Mouse (Mus musculus): ENCODE data around the gene Eif2b3. TPM values are rescaled to one million over a fixed set of nuclear protein-coding genes. Genes with fewer than 3 reads are reported as not detected.

Gene Eif2b3
- polyA plus RNA-seq, 2 experiments, result 30.0 to 45.0 TPM

GRCm38 (mm10) chr4:117127991-117128686 is 108.9 kb downstream of the Eif2b3 start:
- H3K9ac ChIP-seq (ENCODE audit: low read depth, low read length, severe bottlenecking), result no peak overlapping the region
- peaks cover 10% of the 10 kb centered on the region; the same call in 1 of the 2 replicates for H3K36me3 ChIP-seq (ENCODE audit: control insufficient read depth, insufficient read depth, low read length)
- peaks cover 23% of the 10 kb centered on the region for H3K4me1 ChIP-seq (ENCODE audit: control insufficient read depth, insufficient read depth, low read length)
- no peak overlapping the region for H3K4me2 ChIP-seq (replicated peaks; ENCODE audit: low read depth, low read length, severe bottlenecking)
- 84% methylated on average over 25 of the region's 33 CpGs for WGBS
- TF ChIP-seq POLR2A (IDR thresholded peaks at IDR 0.05; ENCODE audit: borderline replicate concordance, extremely low read depth, insufficient read depth, insufficient read length), result no peak
- H3K4me3 ChIP-seq (replicated peaks; ENCODE audit: low read length), result no peak overlapping the region
- no peak for DNase-seq (ENCODE audit: low spot score)
- no peaks in the 10 kb centered on the region for H3K9me3 ChIP-seq (ENCODE audit: control insufficient read depth, low read length)
- H3K27me3 ChIP-seq (ENCODE audit: control insufficient read depth, insufficient read depth, low read length), result peaks cover 17% of the 10 kb centered on the region; the same call in 1 of the 2 replicates
- H3K27ac ChIP-seq (replicated peaks; ENCODE audit: low read depth, low read length), result no peak overlapping the region
- no peak for ATAC-seq (ENCODE audit: low FRiP score, low read depth)

GRCm38 (mm10) chr4:117130790-117131189 is 111.6 kb downstream of the Eif2b3 start:
- H3K9me3 ChIP-seq (ENCODE audit: control insufficient read depth, low read length), result no peaks in the 10 kb centered on the region
- no peak overlapping the region for H3K9ac ChIP-seq (ENCODE audit: low read depth, low read length, severe bottlenecking)
- WGBS, result 67% methylated on average over 6 of the region's 6 CpGs
- peaks cover 20% of the 10 kb centered on the region; the same call in 1 of the 2 replicates for H3K27me3 ChIP-seq (ENCODE audit: control insufficient read depth, insufficient read depth, low read length)
- peaks cover 12% of the 10 kb centered on the region for H3K4me1 ChIP-seq (ENCODE audit: control insufficient read depth, insufficient read depth, low read length)
- H3K36me3 ChIP-seq (ENCODE audit: control insufficient read depth, insufficient read depth, low read length), result peaks cover 10% of the 10 kb centered on the region; the same call in 1 of the 2 replicates
- H3K27ac ChIP-seq (replicated peaks; ENCODE audit: low read depth, low read length), result no peak overlapping the region
- DNase-seq (ENCODE audit: low spot score) (no peak), ATAC-seq (ENCODE audit: low FRiP score, low read depth) (no peak)
- no peak overlapping the region for H3K4me2 ChIP-seq (replicated peaks; ENCODE audit: low read depth, low read length, severe bottlenecking)
- no peak for TF ChIP-seq POLR2A (IDR thresholded peaks at IDR 0.05; ENCODE audit: borderline replicate concordance, extremely low read depth, insufficient read depth, insufficient read length)
- H3K4me3 ChIP-seq (replicated peaks; ENCODE audit: low read length), result no peak overlapping the region

GRCm38 (mm10) chr4:117131198-117131597 is 112.0 kb downstream of the Eif2b3 start:
- no peak overlapping the region for H3K4me2 ChIP-seq (replicated peaks; ENCODE audit: low read depth, low read length, severe bottlenecking)
- WGBS, result 71% methylated on average over 6 of the region's 6 CpGs
- no peak overlapping the region for H3K9ac ChIP-seq (ENCODE audit: low read depth, low read length, severe bottlenecking)
- DNase-seq (ENCODE audit: low spot score) (no peak), ATAC-seq (ENCODE audit: low FRiP score, low read depth) (no peak)
- no peak overlapping the region for H3K4me3 ChIP-seq (replicated peaks; ENCODE audit: low read length)
- no peak overlapping the region for H3K27ac ChIP-seq (replicated peaks; ENCODE audit: low read depth, low read length)
- TF ChIP-seq POLR2A (IDR thresholded peaks at IDR 0.05; ENCODE audit: borderline replicate concordance, extremely low read depth, insufficient read depth, insufficient read length), result no peak
- H3K36me3 ChIP-seq (ENCODE audit: control insufficient read depth, insufficient read depth, low read length), result peaks cover 10% of the 10 kb centered on the region; the same call in 1 of the 2 replicates
- no peaks in the 10 kb centered on the region for H3K9me3 ChIP-seq (ENCODE audit: control insufficient read depth, low read length)
- peaks cover 8% of the 10 kb centered on the region; the same call in 1 of the 2 replicates for H3K4me1 ChIP-seq (ENCODE audit: control insufficient read depth, insufficient read depth, low read length)
- peaks cover 20% of the 10 kb centered on the region; the same call in 1 of the 2 replicates for H3K27me3 ChIP-seq (ENCODE audit: control insufficient read depth, insufficient read depth, low read length)

GRCm38 (mm10) chr4:117131890-117132793 is 112.9 kb downstream of the Eif2b3 start:
- 34% methylated on average over 7 of the region's 7 CpGs for WGBS
- ATAC-seq (ENCODE audit: low FRiP score, low read depth) (no peak), DNase-seq (ENCODE audit: low spot score) (no peak)
- Histone ChIP-seq H3K4me1 (ENCODE audit: control insufficient read depth, insufficient read depth, low read length) (peaks cover 8% of the 10 kb centered on the region; the same call in 1 of the 2 replicates), H3K27ac (replicated peaks; ENCODE audit: low read depth, low read length) (no peak overlapping the region), H3K4me2 (replicated peaks; ENCODE audit: low read depth, low read length, severe bottlenecking) (no peak overlapping the region; the same call in 1 of the 2 replicates), H3K27me3 (ENCODE audit: control insufficient read depth, insufficient read depth, low read length) (peaks cover 20% of the 10 kb centered on the region; the same call in 1 of the 2 replicates), H3K4me3 (replicated peaks; ENCODE audit: low read length) (no peak overlapping the region), H3K9ac (ENCODE audit: low read depth, low read length, severe bottlenecking) (no peak overlapping the region), H3K9me3 (ENCODE audit: control insufficient read depth, low read length) (no peaks in the 10 kb centered on the region), H3K36me3 (ENCODE audit: control insufficient read depth, insufficient read depth, low read length) (peaks cover 10% of the 10 kb centered on the region; the same call in 1 of the 2 replicates)
- TF ChIP-seq POLR2A (IDR thresholded peaks at IDR 0.05; ENCODE audit: borderline replicate concordance, extremely low read depth, insufficient read depth, insufficient read length), result no peak

- no peak overlapping the region for H3K27ac ChIP-seq (replicated peaks; ENCODE audit: low read depth, low read length)
- H3K4me1 ChIP-seq (ENCODE audit: control insufficient read depth, insufficient read depth, low read length), result peaks cover 8% of the 10 kb centered on the region; the same call in 1 of the 2 replicates
- no peaks in the 10 kb centered on the region for H3K9me3 ChIP-seq (ENCODE audit: control insufficient read depth, low read length)
- no peak for TF ChIP-seq POLR2A (IDR thresholded peaks at IDR 0.05; ENCODE audit: borderline replicate concordance, extremely low read depth, insufficient read depth, insufficient read length)
- H3K27me3 ChIP-seq (ENCODE audit: control insufficient read depth, insufficient read depth, low read length), result peaks cover 20% of the 10 kb centered on the region; the same call in 1 of the 2 replicates
- WGBS, result 12% methylated on average over 11 of the region's 11 CpGs
- peak overlapping the region; percentile 98 for H3K4me2 ChIP-seq (replicated peaks; ENCODE audit: low read depth, low read length, severe bottlenecking)
- H3K36me3 ChIP-seq (ENCODE audit: control insufficient read depth, insufficient read depth, low read length), result peaks cover 10% of the 10 kb centered on the region; the same call in 1 of the 2 replicates
- H3K9ac ChIP-seq (ENCODE audit: low read depth, low read length, severe bottlenecking), result peak overlapping the region; percentile 75; the same call in 1 of the 2 replicates
- DNase-seq (ENCODE audit: low spot score) (no peak), ATAC-seq (ENCODE audit: low FRiP score, low read depth) (no peak)
- peak overlapping the region; percentile 80 for H3K4me3 ChIP-seq (replicated peaks; ENCODE audit: low read length)
These were observed 113.6 kb downstream of the Eif2b3 start for GRCm38 (mm10) chr4:117132794-117133143.
